ENCODE assay signal across 9 mouse cellular contexts in genomic region chr8:57468624-57469023, GRCm38 (mm10). TPM values are rescaled to one million over a fixed set of nuclear protein-coding genes. Genes with fewer than 3 reads are reported as not detected.
DNase-seq lines count a peak whose midpoint lies in the region; ATAC-seq lines count a peak whose summit lies in the region.
"Had no signal": no experiment of that assay in that cellular context is flagged by ENCODE, and none has a peak within 500 bp of the region (broad histone marks: within the 10 kb centered on the region; RNA-seq: fewer than 3 reads in every experiment).

No protein-coding gene starts in this region.

- H3K4me1 ChIP-seq in hindbrain, embryonic 16.5 days (ENCODE audit: control insufficient read depth, insufficient read depth, low read depth, low read length) = no peaks in the 10 kb centered on the region
- H3K4me1 ChIP-seq in hindbrain, embryonic 11.5 days (replicated peaks; ENCODE audit: control insufficient read depth, insufficient read depth, low read length) = no peaks in the 10 kb centered on the region
- H3K4me1 ChIP-seq in lung, embryonic 15.5 days = peaks cover 4% of the 10 kb centered on the region; the same call in 1 of the 2 replicates
- no peaks in the 10 kb centered on the region for H3K4me1 ChIP-seq in forebrain, embryonic 15.5 days

- H3K36me3 ChIP-seq in hindbrain, embryonic 16.5 days (ENCODE audit: control insufficient read depth, insufficient read depth, low read length) = no peaks in the 10 kb centered on the region
- H3K36me3 ChIP-seq in hindbrain, embryonic 11.5 days (ENCODE audit: control insufficient read depth, insufficient read depth, low read length) = no peaks in the 10 kb centered on the region
- H3K36me3 ChIP-seq in lung, embryonic 15.5 days = no peaks in the 10 kb centered on the region
- H3K36me3 ChIP-seq in forebrain, embryonic 15.5 days = no peaks in the 10 kb centered on the region

- no peaks in the 10 kb centered on the region for H3K9me3 ChIP-seq in hindbrain, embryonic 16.5 days (ENCODE audit: control insufficient read depth, low read length)
- H3K9me3 ChIP-seq in hindbrain, embryonic 11.5 days (ENCODE audit: control insufficient read depth, low read length) = no peaks in the 10 kb centered on the region
- no peaks in the 10 kb centered on the region for H3K9me3 ChIP-seq in lung, embryonic 15.5 days
- no peaks in the 10 kb centered on the region for H3K9me3 ChIP-seq in forebrain, embryonic 15.5 days

- ATAC-seq in hindbrain, embryonic 16.5 days = peak; percentile 50
- no peak for ATAC-seq in hindbrain, embryonic 11.5 days (ENCODE audit: low FRiP score)
- ATAC-seq in lung, embryonic 15.5 days (ENCODE audit: borderline replicate concordance, extremely low read depth, low FRiP score, low TSS enrichment) = peak; percentile 67; the same call in 1 of the 2 replicates
- ATAC-seq in forebrain, embryonic 15.5 days (replicated peaks) = no peak
- no peak for ATAC-seq in erythroblast, adult 5-6 weeks (replicated peaks; ENCODE audit: low FRiP score, poor library complexity, severe bottlenecking)

- no peak overlapping the region for H3K4me2 ChIP-seq in hindbrain, embryonic 16.5 days (ENCODE audit: low read length)
- H3K4me2 ChIP-seq in hindbrain, embryonic 11.5 days (replicated peaks; ENCODE audit: low read depth, low read length) = no peak overlapping the region
- H3K4me2 ChIP-seq in lung, embryonic 15.5 days = no peak overlapping the region
- no peak overlapping the region for H3K4me2 ChIP-seq in forebrain, embryonic 15.5 days (replicated peaks)

- H3K4me3 ChIP-seq in hindbrain, embryonic 16.5 days (ENCODE audit: low read length) = no peak overlapping the region
- no peak overlapping the region for H3K4me3 ChIP-seq in hindbrain, embryonic 11.5 days (ENCODE audit: low read depth, low read length)
- H3K4me3 ChIP-seq in lung, embryonic 15.5 days = no peak overlapping the region
- no peak overlapping the region for H3K4me3 ChIP-seq in forebrain, embryonic 15.5 days

- no peak overlapping the region for H3K27ac ChIP-seq in hindbrain, embryonic 16.5 days (ENCODE audit: low read depth, low read length)
- H3K27ac ChIP-seq in hindbrain, embryonic 11.5 days (ENCODE audit: low read depth, low read length) = no peak overlapping the region
- H3K27ac ChIP-seq in lung, embryonic 15.5 days = no peak overlapping the region
- no peak overlapping the region for H3K27ac ChIP-seq in forebrain, embryonic 15.5 days (replicated peaks)
- H3K27ac ChIP-seq: macrophage had no signal

- WGBS in hindbrain, embryonic 16.5 days = 62% methylated on average over 5 of the region's 5 CpGs
- 73% methylated on average over 5 of the region's 5 CpGs for WGBS in hindbrain, embryonic 11.5 days
- WGBS in lung, embryonic 15.5 days = 20% methylated on average over 5 of the region's 5 CpGs
- WGBS in forebrain, embryonic 15.5 days = 53% methylated on average over 5 of the region's 5 CpGs

- DNase-seq in hindbrain, embryonic 11.5 days (ENCODE audit: low spot score) = no peak
- DNase-seq in fibroblast of lung, adult 2 months (ENCODE audit: low read depth) = peak; percentile 63
- peak; percentile 85 for DNase-seq in heart, postnatal 25 days (ENCODE audit: low spot score)
- DNase-seq in urinary bladder, postnatal 10 days (ENCODE audit: low spot score) = peak; percentile 26

- H3K9ac ChIP-seq in hindbrain, embryonic 16.5 days (ENCODE audit: low read depth, low read length) = no peak overlapping the region
- H3K9ac ChIP-seq in hindbrain, embryonic 11.5 days (ENCODE audit: low read depth, low read length) = no peak overlapping the region
- H3K9ac ChIP-seq in lung, embryonic 15.5 days = no peak overlapping the region
- H3K9ac ChIP-seq in forebrain, embryonic 15.5 days (replicated peaks) = no peak overlapping the region

- intact Hi-C loops in heart, postnatal 25 days (cut with DNase I) = no loop called here

- H3K27me3 ChIP-seq in hindbrain, embryonic 16.5 days (replicated peaks; ENCODE audit: control insufficient read depth, insufficient read depth, low read length) = no peaks in the 10 kb centered on the region
- no peaks in the 10 kb centered on the region for H3K27me3 ChIP-seq in hindbrain, embryonic 11.5 days (ENCODE audit: control insufficient read depth, insufficient read depth, low read length)
- H3K27me3 ChIP-seq in lung, embryonic 15.5 days = no peaks in the 10 kb centered on the region
- H3K27me3 ChIP-seq in forebrain, embryonic 15.5 days = no peaks in the 10 kb centered on the region

RNA-seq across cellular contexts. Expression of gene Scrg1, which starts 12.9 kb away (rescaled TPM):
- polyA plus RNA-seq in hindbrain, embryonic 16.5 days (2015; fragmentation: Nextera tagmentation; extraction: Ambion mirVana) = 13.7 and 24.4 TPM in 2 replicates
- 1.4 and 1.6 TPM in 2 replicates for polyA plus RNA-seq in hindbrain, embryonic 11.5 days (2014; fragmentation: Nextera tagmentation; extraction: Ambion mirVana)
- not detected for total RNA-seq in heart, postnatal 25 days (2021)
- 0.97 and 1.8 TPM in 2 replicates for polyA plus RNA-seq in lung, embryonic 15.5 days (2015; fragmentation: Nextera tagmentation; extraction: Ambion mirVana)
- polyA plus RNA-seq in forebrain, embryonic 15.5 days (2015; fragmentation: Nextera tagmentation; extraction: Ambion mirVana) = 14.2 and 14.8 TPM in 2 replicates
- total RNA-seq in erythroblast, adult 5-6 weeks (2015; ENCODE audit: low replicate concordance) = 2.5 TPM in 1 of 2 replicates, not detected in the other
- total RNA-seq in erythroblast, adult 5-6 weeks (2017; ENCODE audit: low replicate concordance) = 2.2 and 4.2 TPM in 2 replicates
- polyA plus RNA-seq: macrophage had no signal

RNA-seq across cellular contexts. Expression of gene Sap30, which starts 19.0 kb away (rescaled TPM):
- 20.7 and 22.9 TPM in 2 replicates for polyA plus RNA-seq in hindbrain, embryonic 16.5 days (2015; fragmentation: Nextera tagmentation; extraction: Ambion mirVana)
- 109 and 115 TPM in 2 replicates for polyA plus RNA-seq in hindbrain, embryonic 11.5 days (2014; fragmentation: Nextera tagmentation; extraction: Ambion mirVana)
- total RNA-seq in heart, postnatal 25 days (2021) = 10 to 100 TPM; 13.9 to 16.1 TPM
- polyA plus RNA-seq in lung, embryonic 15.5 days (2015; fragmentation: Nextera tagmentation; extraction: Ambion mirVana) = 37.0 and 40.3 TPM in 2 replicates
- 78.6 and 81.8 TPM in 2 replicates for polyA plus RNA-seq in forebrain, embryonic 15.5 days (2015; fragmentation: Nextera tagmentation; extraction: Ambion mirVana)
- total RNA-seq in erythroblast, adult 5-6 weeks (2015; ENCODE audit: low replicate concordance) = 13.8 and 19.9 TPM in 2 replicates
- total RNA-seq in erythroblast, adult 5-6 weeks (2017; ENCODE audit: low replicate concordance) = 13.5 and 35.7 TPM in 2 replicates

RNA-seq across cellular contexts. Expression of gene Hmgb2, which starts 43.1 kb away (rescaled TPM):
- polyA plus RNA-seq in hindbrain, embryonic 16.5 days (2015; fragmentation: Nextera tagmentation; extraction: Ambion mirVana) = 65.0 and 67.4 TPM in 2 replicates
- polyA plus RNA-seq in hindbrain, embryonic 11.5 days (2014; fragmentation: Nextera tagmentation; extraction: Ambion mirVana) = 457 and 512 TPM in 2 replicates
- 10 to 100 TPM; 18.2 to 19.2 TPM for total RNA-seq in heart, postnatal 25 days (2021)
- polyA plus RNA-seq in lung, embryonic 15.5 days (2015; fragmentation: Nextera tagmentation; extraction: Ambion mirVana) = 404 and 413 TPM in 2 replicates
- polyA plus RNA-seq in forebrain, embryonic 15.5 days (2015; fragmentation: Nextera tagmentation; extraction: Ambion mirVana) = 225 and 249 TPM in 2 replicates
- 217 and 220 TPM in 2 replicates for total RNA-seq in erythroblast, adult 5-6 weeks (2015; ENCODE audit: low replicate concordance)
- total RNA-seq in erythroblast, adult 5-6 weeks (2017; ENCODE audit: low replicate concordance) = 219 and 371 TPM in 2 replicates

Comparison
In these comparisons a context has a peak if more than half of its experiments do, and no peak if none do; other contexts are left out.
1. ATAC-seq: peak in hindbrain, embryonic 16.5 days (single experiment) and lung, embryonic 15.5 days (single experiment); none in hindbrain, embryonic 11.5 days (single experiment), forebrain, embryonic 15.5 days (single experiment) and erythroblast, adult 5-6 weeks (single experiment).